ENCODE assay signal across 9 mouse cellular contexts in genomic region chr1:80576898-80577297, GRCm38 (mm10).
DNase-seq lines count a peak whose midpoint lies in the region; ATAC-seq lines count a peak whose summit lies in the region.
"Had no signal": no experiment of that assay in that cellular context is flagged by ENCODE, and none has a peak within 500 bp of the region (broad histone marks: within the 10 kb centered on the region; RNA-seq: fewer than 3 reads in every experiment).

No protein-coding gene starts in this region.

- ATAC-seq in hindbrain, embryonic 16.5 days = no peak
- peak; percentile 94 for ATAC-seq in megakaryocyte-erythroid progenitor cell, adult 5-6 weeks (replicated peaks; ENCODE audit: low FRiP score, low TSS enrichment, poor library complexity, severe bottlenecking)
- no peak for ATAC-seq in monocyte, adult 5-6 weeks (replicated peaks; ENCODE audit: insufficient number of reproducible peaks, low FRiP score, low TSS enrichment, poor library complexity, severe bottlenecking)
- ATAC-seq: forebrain, embryonic 13.5 days had no signal

- H3K9ac ChIP-seq in hindbrain, embryonic 16.5 days (ENCODE audit: low read depth, low read length) = no peak overlapping the region
- H3K9ac ChIP-seq: forebrain, embryonic 13.5 days had no signal

- H3K27me3 ChIP-seq in hindbrain, embryonic 10.5 days (ENCODE audit: insufficient read depth, poor library complexity, severe bottlenecking) = no peaks in the 10 kb centered on the region
- no peaks in the 10 kb centered on the region for H3K27me3 ChIP-seq in hindbrain, embryonic 16.5 days (replicated peaks; ENCODE audit: control insufficient read depth, insufficient read depth, low read length)
- H3K27me3 ChIP-seq: forebrain, embryonic 13.5 days had no signal

- H3K27ac ChIP-seq in hindbrain, embryonic 10.5 days = no peak overlapping the region
- H3K27ac ChIP-seq in hindbrain, embryonic 16.5 days (ENCODE audit: low read depth, low read length) = no peak overlapping the region
- H3K27ac ChIP-seq: forebrain, embryonic 13.5 days had no signal

- no peak overlapping the region for H3K4me3 ChIP-seq in hindbrain, embryonic 10.5 days
- H3K4me3 ChIP-seq in hindbrain, embryonic 16.5 days (ENCODE audit: low read length) = no peak overlapping the region
- H3K4me3 ChIP-seq: forebrain, embryonic 13.5 days had no signal

- no peaks in the 10 kb centered on the region for H3K9me3 ChIP-seq in hindbrain, embryonic 10.5 days
- no peaks in the 10 kb centered on the region for H3K9me3 ChIP-seq in hindbrain, embryonic 16.5 days (ENCODE audit: control insufficient read depth, low read length)
- H3K9me3 ChIP-seq: forebrain, embryonic 13.5 days had no signal

- no peaks in the 10 kb centered on the region for H3K36me3 ChIP-seq in hindbrain, embryonic 10.5 days
- H3K36me3 ChIP-seq in hindbrain, embryonic 16.5 days (ENCODE audit: control insufficient read depth, insufficient read depth, low read length) = no peaks in the 10 kb centered on the region

- 82% methylated on average over 2 of the region's 2 CpGs for WGBS in hindbrain, embryonic 10.5 days
- WGBS in hindbrain, embryonic 16.5 days = 86% methylated on average over 2 of the region's 2 CpGs

- DNase-seq in hindbrain, embryonic 10.5 days (ENCODE audit: low spot score) = peak; percentile 8
- peak; percentile 51 for DNase-seq in CD4-positive helper T cell, adult 2 months (ENCODE audit: low read depth, low spot score)
- peak; percentile 19 for DNase-seq in c-Kit-positive CD71-positive TER-119-positive erythroid progenitor cells, embryonic 14.5 days (ENCODE audit: low spot score)
- no peak for DNase-seq in ovary, adult 18-20 months (ENCODE audit: low spot score)
- no peak for DNase-seq in right cerebral cortex, postnatal 10 days (ENCODE audit: low spot score in 2 of 2)

- H3K4me2 ChIP-seq in hindbrain, embryonic 16.5 days (ENCODE audit: low read length) = no peak overlapping the region
- H3K4me2 ChIP-seq: forebrain, embryonic 13.5 days had no signal

- H3K4me1 ChIP-seq in hindbrain, embryonic 10.5 days (replicated peaks) = no peaks in the 10 kb centered on the region
- no peaks in the 10 kb centered on the region for H3K4me1 ChIP-seq in hindbrain, embryonic 16.5 days (ENCODE audit: control insufficient read depth, insufficient read depth, low read depth, low read length)
- H3K4me1 ChIP-seq: forebrain, embryonic 13.5 days had no signal

Comparison
In these comparisons a context has a peak if more than half of its experiments do, and no peak if none do; other contexts are left out.
1. DNase-seq: peak in hindbrain, embryonic 10.5 days (single experiment), CD4-positive helper T cell, adult 2 months (single experiment) and c-Kit-positive CD71-positive TER-119-positive erythroid progenitor cells, embryonic 14.5 days (single experiment); none in ovary, adult 18-20 months (single experiment) and right cerebral cortex, postnatal 10 days (0 of 2).